Comparison of ENCODE assay signal across 24 mouse cellular contexts in genomic region chr7:88056438-88056837, GRCm38 (mm10).
DNase-seq lines count a peak whose midpoint lies in the region; ATAC-seq lines count a peak whose summit lies in the region.
"Had no signal": no experiment of that assay in that cellular context is flagged by ENCODE, and none has a peak within 500 bp of the region (broad histone marks: within the 10 kb centered on the region; RNA-seq: fewer than 3 reads in every experiment).

No protein-coding gene starts in this region.

- no peak overlapping the region for H3K27ac ChIP-seq in forebrain, embryonic 12.5 days
- no peak overlapping the region for H3K27ac ChIP-seq in forebrain, embryonic 15.5 days (replicated peaks)
- H3K27ac ChIP-seq in midbrain, embryonic 11.5 days (ENCODE audit: low read depth, low read length), result no peak overlapping the region
- no peak overlapping the region for H3K27ac ChIP-seq in midbrain, embryonic 15.5 days
- H3K27ac ChIP-seq: embryonic facial prominence, embryonic 15.5 days; forebrain, embryonic 13.5 days; heart, adult 2 months; heart, embryonic 15.5 days; hindbrain, embryonic 15.5 days had no signal

- H3K36me3 ChIP-seq in forebrain, embryonic 12.5 days (replicated peaks), result no peaks in the 10 kb centered on the region
- H3K36me3 ChIP-seq in forebrain, embryonic 15.5 days, result no peaks in the 10 kb centered on the region
- no peaks in the 10 kb centered on the region for H3K36me3 ChIP-seq in midbrain, embryonic 11.5 days (ENCODE audit: control insufficient read depth, insufficient read depth, low read length)
- H3K36me3 ChIP-seq in midbrain, embryonic 15.5 days (replicated peaks), result no peaks in the 10 kb centered on the region
- H3K36me3 ChIP-seq: embryonic facial prominence, embryonic 15.5 days; heart, embryonic 15.5 days; hindbrain, embryonic 15.5 days had no signal

- DNase-seq in midbrain, embryonic 11.5 days (ENCODE audit: low spot score, missing footprints), result peak; percentile 83
- peak; percentile 3 for DNase-seq in embryo, embryonic 9.5 days (ENCODE audit: extremely low spot score)
- no peak for DNase-seq in adrenal gland, adult 8-10 months
- DNase-seq in left cerebral cortex, postnatal 25 days (ENCODE audit: low spot score in 2 of 2), result no peak
- DNase-seq: adrenal gland, postnatal 25 days; B cell, adult 2 months; cerebellum, adult 11 months; cerebellum, adult 8-10 months; cerebellum, postnatal 14 days; gastrocnemius, postnatal 10 days; heart, adult 2 months; heart, postnatal 14 days had no signal

- intact Hi-C loops in left cerebral cortex, postnatal 25 days (cut with DNase I), result no loop called here

- 0 out of 2 replicates have a peak, but pooled peaks have one; percentile 44 for ATAC-seq in forebrain, embryonic 12.5 days (ENCODE audit: low FRiP score)
- ATAC-seq in forebrain, embryonic 15.5 days (replicated peaks), result no peak
- peak; percentile 77; the same call in 1 of the 2 replicates for ATAC-seq in midbrain, embryonic 11.5 days (ENCODE audit: low FRiP score)
- no peak for ATAC-seq in midbrain, embryonic 15.5 days (replicated peaks)
- ATAC-seq in erythroblast, adult 5-6 weeks (replicated peaks; ENCODE audit: low FRiP score, poor library complexity, severe bottlenecking), result no peak
- ATAC-seq: CD4-positive, CD25-positive, alpha-beta regulatory T cell, adult 4 months; forebrain, embryonic 13.5 days; inflammation-experienced regulatory T-cells, adult 6 months; intestine, postnatal 0 days had no signal

- H3K9ac ChIP-seq in forebrain, embryonic 12.5 days, result no peak overlapping the region
- no peak overlapping the region for H3K9ac ChIP-seq in forebrain, embryonic 15.5 days (replicated peaks)
- H3K9ac ChIP-seq in midbrain, embryonic 11.5 days (ENCODE audit: low read length), result no peak overlapping the region
- H3K9ac ChIP-seq in midbrain, embryonic 15.5 days, result no peak overlapping the region
- H3K9ac ChIP-seq: embryonic facial prominence, embryonic 15.5 days; forebrain, embryonic 13.5 days; heart, embryonic 15.5 days; hindbrain, embryonic 15.5 days had no signal

- no peaks in the 10 kb centered on the region for H3K9me3 ChIP-seq in forebrain, embryonic 12.5 days
- no peaks in the 10 kb centered on the region for H3K9me3 ChIP-seq in forebrain, embryonic 15.5 days
- H3K9me3 ChIP-seq in midbrain, embryonic 11.5 days (ENCODE audit: control insufficient read depth, low read length), result no peaks in the 10 kb centered on the region
- no peaks in the 10 kb centered on the region for H3K9me3 ChIP-seq in midbrain, embryonic 15.5 days
- H3K9me3 ChIP-seq: embryonic facial prominence, embryonic 15.5 days; forebrain, embryonic 13.5 days; heart, embryonic 15.5 days; hindbrain, embryonic 15.5 days had no signal

- H3K4me2 ChIP-seq in forebrain, embryonic 12.5 days, result no peak overlapping the region
- no peak overlapping the region for H3K4me2 ChIP-seq in forebrain, embryonic 15.5 days (replicated peaks)
- H3K4me2 ChIP-seq in midbrain, embryonic 11.5 days, result no peak overlapping the region
- no peak overlapping the region for H3K4me2 ChIP-seq in midbrain, embryonic 15.5 days
- H3K4me2 ChIP-seq: embryonic facial prominence, embryonic 15.5 days; forebrain, embryonic 13.5 days; heart, embryonic 11.5 days; heart, embryonic 15.5 days; hindbrain, embryonic 15.5 days had no signal

- 37% methylated on average over 2 of the region's 2 CpGs for WGBS in forebrain, embryonic 12.5 days
- 47% methylated on average over 2 of the region's 2 CpGs for WGBS in forebrain, embryonic 15.5 days
- WGBS in midbrain, embryonic 11.5 days, result 30% methylated on average over 2 of the region's 2 CpGs
- WGBS in midbrain, embryonic 15.5 days, result 33% methylated on average over 2 of the region's 2 CpGs

- no peak overlapping the region for H3K4me3 ChIP-seq in forebrain, embryonic 12.5 days (replicated peaks)
- H3K4me3 ChIP-seq in forebrain, embryonic 15.5 days, result no peak overlapping the region
- no peak overlapping the region for H3K4me3 ChIP-seq in midbrain, embryonic 11.5 days (ENCODE audit: low read depth, low read length)
- no peak overlapping the region for H3K4me3 ChIP-seq in midbrain, embryonic 15.5 days
- H3K4me3 ChIP-seq: embryonic facial prominence, embryonic 15.5 days; forebrain, embryonic 13.5 days; heart, adult 2 months; heart, embryonic 15.5 days; hindbrain, embryonic 15.5 days had no signal

- H3K27me3 ChIP-seq in forebrain, embryonic 12.5 days, result no peaks in the 10 kb centered on the region
- no peaks in the 10 kb centered on the region for H3K27me3 ChIP-seq in forebrain, embryonic 15.5 days
- no peaks in the 10 kb centered on the region for H3K27me3 ChIP-seq in midbrain, embryonic 11.5 days (ENCODE audit: control insufficient read depth, insufficient read depth, low read length)
- no peaks in the 10 kb centered on the region for H3K27me3 ChIP-seq in midbrain, embryonic 15.5 days (replicated peaks)
- H3K27me3 ChIP-seq: embryonic facial prominence, embryonic 15.5 days; forebrain, embryonic 13.5 days; heart, embryonic 15.5 days; hindbrain, embryonic 15.5 days had no signal

- no peaks in the 10 kb centered on the region for H3K4me1 ChIP-seq in forebrain, embryonic 12.5 days
- no peaks in the 10 kb centered on the region for H3K4me1 ChIP-seq in forebrain, embryonic 15.5 days
- H3K4me1 ChIP-seq in midbrain, embryonic 11.5 days (ENCODE audit: control insufficient read depth, insufficient read depth, low read length), result no peaks in the 10 kb centered on the region
- H3K4me1 ChIP-seq in midbrain, embryonic 15.5 days, result no peaks in the 10 kb centered on the region
- H3K4me1 ChIP-seq: embryonic facial prominence, embryonic 15.5 days; forebrain, embryonic 13.5 days; heart, embryonic 15.5 days; hindbrain, embryonic 15.5 days had no signal

Comparison
In these comparisons a context has a peak if more than half of its experiments do, and no peak if none do; other contexts are left out.
1. ATAC-seq: peak in forebrain, embryonic 12.5 days (single experiment) and midbrain, embryonic 11.5 days (single experiment); none in forebrain, embryonic 15.5 days (single experiment), midbrain, embryonic 15.5 days (single experiment) and erythroblast, adult 5-6 weeks (single experiment).
2. DNase-seq: peak in midbrain, embryonic 11.5 days (single experiment) and embryo, embryonic 9.5 days (single experiment); none in adrenal gland, adult 8-10 months (single experiment) and left cerebral cortex, postnatal 25 days (0 of 2).